ENCODE assay signal across 26 mouse cellular contexts in the genomic region with DNA sequence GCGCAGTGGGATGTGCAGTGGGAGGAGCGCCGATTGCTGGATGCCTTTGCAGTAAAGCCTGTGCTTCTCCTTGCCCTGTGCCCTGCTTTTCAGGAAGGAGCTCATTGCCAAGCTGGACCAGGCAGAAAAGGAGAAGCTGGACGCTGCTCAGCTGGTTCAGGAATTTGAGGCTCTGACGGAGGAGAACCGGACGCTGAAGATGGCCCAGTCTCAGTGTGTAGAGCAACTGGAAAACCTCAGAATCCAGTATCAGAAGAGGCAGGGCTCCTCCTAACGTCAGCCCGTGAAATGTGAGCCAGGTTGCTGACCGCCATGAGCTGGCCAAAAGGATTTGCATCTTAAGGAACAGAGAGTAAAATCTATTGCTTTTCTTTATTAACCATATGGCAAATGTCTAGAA. TPM values are rescaled to one million over a fixed set of nuclear protein-coding genes. Genes with fewer than 3 reads are reported as not detected.
DNase-seq lines count a peak whose midpoint lies in the region; ATAC-seq lines count a peak whose summit lies in the region.
"Had no signal": no experiment of that assay in that cellular context is flagged by ENCODE, and none has a peak within 500 bp of the region (broad histone marks: within the 10 kb centered on the region; RNA-seq: fewer than 3 reads in every experiment).

No protein-coding gene starts in this region.

- peak; percentile 76 for ATAC-seq in kidney, embryonic 16.5 days (ENCODE audit: low FRiP score, low TSS enrichment)
- ATAC-seq in monocyte, adult 5-6 weeks (replicated peaks; ENCODE audit: insufficient number of reproducible peaks, low FRiP score, low TSS enrichment, poor library complexity, severe bottlenecking) = peak; percentile 25; the same call in 1 of the 2 replicates
- ATAC-seq: activated CD4-positive, CD25-positive, alpha-beta regulatory T cell, adult 4 months; forebrain, embryonic 14.5 days; midbrain, embryonic 13.5 days had no signal

- peaks cover 5% of the 10 kb centered on the region; the same call in 1 of the 2 replicates for H3K9me3 ChIP-seq in kidney, embryonic 16.5 days (ENCODE audit: low read length)
- H3K9me3 ChIP-seq: embryonic facial prominence, embryonic 12.5 days; G1E; limb, embryonic 15.5 days; liver, embryonic 15.5 days; midbrain, embryonic 13.5 days had no signal

- H3K27me3 ChIP-seq in kidney, embryonic 16.5 days (ENCODE audit: insufficient read depth, low read length) = no peaks in the 10 kb centered on the region
- H3K27me3 ChIP-seq: embryonic facial prominence, embryonic 12.5 days; limb, embryonic 15.5 days; liver, embryonic 15.5 days; midbrain, embryonic 13.5 days; neural tube, embryonic 13.5 days had no signal

- peaks cover 5% of the 10 kb centered on the region; the same call in 1 of the 2 replicates for H3K36me3 ChIP-seq in kidney, embryonic 16.5 days (ENCODE audit: insufficient read depth, low read length)
- H3K36me3 ChIP-seq: embryonic facial prominence, embryonic 12.5 days; G1E; limb, embryonic 15.5 days; liver, embryonic 15.5 days; midbrain, embryonic 13.5 days; neural tube, embryonic 13.5 days had no signal

- H3K4me1 ChIP-seq in kidney, embryonic 16.5 days (ENCODE audit: insufficient read depth, low read length) = peaks cover 14% of the 10 kb centered on the region; the same call in 1 of the 2 replicates
- H3K4me1 ChIP-seq: embryonic facial prominence, embryonic 12.5 days; liver, embryonic 15.5 days had no signal

- H3K27ac ChIP-seq in kidney, embryonic 16.5 days (ENCODE audit: low read length) = no peak overlapping the region
- H3K27ac ChIP-seq: embryonic facial prominence, embryonic 12.5 days; hindbrain, embryonic 14.5 days; layer of hippocampus, adult 2 months; limb, embryonic 15.5 days; liver, embryonic 15.5 days; midbrain, embryonic 13.5 days; neural tube, embryonic 13.5 days had no signal

- no peak overlapping the region for H3K4me2 ChIP-seq in kidney, embryonic 16.5 days (replicated peaks; ENCODE audit: low read depth, low read length)
- H3K4me2 ChIP-seq: embryonic facial prominence, embryonic 12.5 days; heart, embryonic 11.5 days; hindbrain, embryonic 14.5 days; limb, embryonic 15.5 days; liver, embryonic 15.5 days; midbrain, embryonic 13.5 days; neural tube, embryonic 13.5 days had no signal

- H3K9ac ChIP-seq in kidney, embryonic 16.5 days (replicated peaks; ENCODE audit: low read length) = no peak overlapping the region
- H3K9ac ChIP-seq: embryonic facial prominence, embryonic 12.5 days; hindbrain, embryonic 14.5 days; limb, embryonic 15.5 days; liver, embryonic 15.5 days; midbrain, embryonic 13.5 days; neural tube, embryonic 13.5 days had no signal

- H3K4me3 ChIP-seq in kidney, embryonic 16.5 days (ENCODE audit: low read length) = no peak overlapping the region
- H3K4me3 ChIP-seq: embryonic facial prominence, embryonic 12.5 days; erythroblast, embryonic 14.5 days; layer of hippocampus, adult 2 months; limb, embryonic 15.5 days; liver, embryonic 15.5 days; midbrain, embryonic 13.5 days; neural tube, embryonic 13.5 days had no signal

- 51% methylated on average over 10 of the region's 10 CpGs for WGBS in kidney, embryonic 16.5 days

- DNase-seq in cerebellum, postnatal 14 days = peak; percentile 24 to 31
- DNase-seq in cerebellum, postnatal 4 days (ENCODE audit: low spot score in 2 of 2) = no peak
- DNase-seq in kidney, adult 9 months = peak; percentile 33
- no peak for DNase-seq in kidney, postnatal 14 days
- no peak for DNase-seq in left cerebral cortex, adult 8-10 months (ENCODE audit: low spot score in 2 of 2)
- DNase-seq in adrenal gland, adult 8-10 months = no peak
- DNase-seq: adrenal gland, postnatal 36 days; cerebellum, adult 11-12 months; heart, postnatal 36 days; right cerebral cortex, adult 18-20 months; thymus, adult 18-20 months; thymus, postnatal 4 days had no signal

RNA-seq across cellular contexts. Expression of gene Map3k7cl, which starts 41.0 kb away (rescaled TPM):
- polyA plus RNA-seq in kidney, embryonic 16.5 days (2015; fragmentation: Nextera tagmentation; extraction: Ambion mirVana) = 1.3 and 1.7 TPM in 2 replicates
- not detected in 3 replicates for total RNA-seq in monocyte, adult 5-6 weeks (2017)
- total RNA-seq in left cerebral cortex, adult 8-10 months (2022) = under 1 TPM in 3 of 4 experiments, not detected in 1; 0.46 to 0.59 (median 0.53) TPM
- 1 to 10 TPM in 2 of 4 experiments, under 1 TPM in 2; 0.77 to 1.3 (median 1.1) TPM for total RNA-seq in adrenal gland, adult 8-10 months (2022)
- polyA plus RNA-seq: activated CD4-positive, CD25-positive, alpha-beta regulatory T cell, adult 4 months; embryonic facial prominence, embryonic 12.5 days; erythroblast, embryonic 14.5 days; forebrain, embryonic 14.5 days; G1E; heart, embryonic 11.5 days; liver, embryonic 15.5 days; midbrain, embryonic 13.5 days; neural tube, embryonic 13.5 days had no signal

Comparison
In these comparisons a context has a peak if more than half of its experiments do, and no peak if none do; other contexts are left out.
1. DNase-seq: peak in cerebellum, postnatal 14 days (2 of 2) and kidney, adult 9 months (single experiment); none in cerebellum, postnatal 4 days (0 of 2), kidney, postnatal 14 days (single experiment), left cerebral cortex, adult 8-10 months (0 of 2) and adrenal gland, adult 8-10 months (single experiment).